Mouse (Mus musculus): ENCODE measurements around the gene Smarcb1.

DNA sequence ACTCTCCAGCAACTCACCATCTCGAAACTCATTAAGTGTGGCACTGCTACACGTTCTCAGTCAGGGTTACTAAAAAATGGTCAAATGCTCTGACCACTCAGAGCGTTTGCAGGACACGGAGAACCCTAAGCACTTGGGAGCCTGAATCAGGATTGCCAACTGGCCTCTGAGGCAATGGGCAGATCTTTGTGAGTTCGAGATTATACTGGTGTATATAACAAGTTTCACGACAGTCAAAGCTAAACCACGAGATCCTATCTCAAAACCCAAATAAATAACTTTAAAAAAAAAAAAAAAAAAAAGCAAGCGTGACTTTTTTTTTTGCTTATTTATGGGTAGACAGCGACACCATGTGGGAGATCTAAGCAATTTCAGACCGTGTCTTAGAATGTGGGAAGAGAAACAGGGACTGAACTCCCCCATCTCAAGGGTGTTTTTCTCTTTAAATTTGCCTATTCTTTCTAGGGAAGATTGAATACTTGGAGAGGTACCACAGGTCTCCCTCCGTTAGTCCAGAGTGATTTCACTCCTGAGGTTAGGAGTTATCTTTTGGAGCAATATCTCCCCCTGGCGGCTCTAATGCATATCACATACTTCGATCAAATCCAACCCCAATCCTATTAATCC lies 30.1 kb upstream of the Smarcb1 start:
- TF ChIP-seq CTCF (IDR thresholded peaks at IDR 0.05; ENCODE audit: extremely low read depth, insufficient read depth, low read length) (peak; percentile 40; the same call in 1 of the 2 replicates), POLR2A (IDR thresholded peaks at IDR 0.05; ENCODE audit: extremely low read depth, insufficient read depth, low read length) (no peak)

All from cortical plate, adult 2 months (tissue).